Comparison of ENCODE assay signal across 24 mouse cellular contexts in genomic region chr15:70606896-70607295, GRCm38 (mm10).
DNase-seq lines count a peak whose midpoint lies in the region; ATAC-seq lines count a peak whose summit lies in the region.
"Had no signal": no experiment of that assay in that cellular context is flagged by ENCODE, and none has a peak within 500 bp of the region (broad histone marks: within the 10 kb centered on the region; RNA-seq: fewer than 3 reads in every experiment).

No protein-coding gene starts in this region.

- 0 out of 2 replicates have a peak, but pooled peaks cover 4% of the 10 kb centered on the region for H3K9me3 ChIP-seq in forebrain, embryonic 15.5 days
- no peaks in the 10 kb centered on the region for H3K9me3 ChIP-seq in forebrain, embryonic 10.5 days
- H3K9me3 ChIP-seq: embryonic facial prominence, embryonic 13.5 days; G1E; heart, embryonic 10.5 days; hindbrain, embryonic 12.5 days had no signal

- no peaks in the 10 kb centered on the region for H3K36me3 ChIP-seq in forebrain, embryonic 15.5 days
- H3K36me3 ChIP-seq in forebrain, embryonic 10.5 days (replicated peaks), result no peaks in the 10 kb centered on the region
- H3K36me3 ChIP-seq: embryonic facial prominence, embryonic 13.5 days; G1E; heart, embryonic 10.5 days; hindbrain, embryonic 12.5 days had no signal

- H3K9ac ChIP-seq in forebrain, embryonic 15.5 days (replicated peaks), result no peak overlapping the region
- H3K9ac ChIP-seq: embryonic facial prominence, embryonic 13.5 days; hindbrain, embryonic 12.5 days had no signal

- no peak for ATAC-seq in forebrain, embryonic 15.5 days (replicated peaks)
- ATAC-seq: CD4-positive, CD25-positive, alpha-beta regulatory T cell, adult 4 months; forebrain, embryonic 14.5 days; hindbrain, embryonic 16.5 days had no signal

- no peaks in the 10 kb centered on the region for H3K27me3 ChIP-seq in forebrain, embryonic 15.5 days
- H3K27me3 ChIP-seq in forebrain, embryonic 10.5 days (ENCODE audit: poor library complexity, severe bottlenecking), result no peaks in the 10 kb centered on the region
- H3K27me3 ChIP-seq: embryonic facial prominence, embryonic 13.5 days; hindbrain, embryonic 12.5 days had no signal

- peak overlapping the region; percentile 28; the same call in 1 of the 2 replicates for H3K27ac ChIP-seq in forebrain, embryonic 15.5 days (replicated peaks)
- no peak overlapping the region for H3K27ac ChIP-seq in forebrain, embryonic 10.5 days
- H3K27ac ChIP-seq: embryonic facial prominence, embryonic 13.5 days; heart, embryonic 10.5 days; hindbrain, embryonic 12.5 days had no signal

- no peak overlapping the region for H3K4me2 ChIP-seq in forebrain, embryonic 15.5 days (replicated peaks)
- H3K4me2 ChIP-seq: embryonic facial prominence, embryonic 13.5 days; hindbrain, embryonic 12.5 days had no signal

- intact Hi-C loops in left cerebral cortex, postnatal 4 days (cut with DNase I), result no loop called here
- intact Hi-C loops in left cerebral cortex, postnatal 25 days (cut with DNase I), result no loop called here

- 72% methylated on average over 1 of the region's 1 CpGs for WGBS in forebrain, embryonic 15.5 days
- 84% methylated on average over 1 of the region's 1 CpGs for WGBS in forebrain, embryonic 10.5 days

- no peaks in the 10 kb centered on the region for H3K4me1 ChIP-seq in forebrain, embryonic 15.5 days
- H3K4me1 ChIP-seq in forebrain, embryonic 10.5 days, result no peaks in the 10 kb centered on the region
- H3K4me1 ChIP-seq: embryonic facial prominence, embryonic 13.5 days; heart, embryonic 10.5 days; hindbrain, embryonic 12.5 days had no signal

- H3K4me3 ChIP-seq in forebrain, embryonic 15.5 days, result no peak overlapping the region
- no peak overlapping the region for H3K4me3 ChIP-seq in forebrain, embryonic 10.5 days
- H3K4me3 ChIP-seq: embryonic facial prominence, embryonic 13.5 days; heart, embryonic 10.5 days; hindbrain, embryonic 12.5 days had no signal

- no peak for DNase-seq in forebrain, embryonic 10.5 days (ENCODE audit: extremely low spot score, low spot score)
- DNase-seq in layer of hippocampus, adult 11-12 months (ENCODE audit: low spot score), result peak; percentile 2
- no peak for DNase-seq in layer of hippocampus, adult 8-10 months (ENCODE audit: low spot score in 2 of 2)
- peak; percentile 4 to 25 for DNase-seq in left cerebral cortex, adult 9 months (ENCODE audit: low spot score in 2 of 2)
- DNase-seq in left cerebral cortex, postnatal 4 days, result no peak
- peak; percentile 2 to 68 for DNase-seq in left cerebral cortex, postnatal 25 days (ENCODE audit: low spot score in 2 of 2)
- DNase-seq in neural tube, embryonic 10.5 days (ENCODE audit: extremely low spot score, low spot score), result no peak
- DNase-seq: adrenal gland, adult 8-10 months; B cell, adult 2 months; cerebellum, adult 18-20 months; cerebellum, adult 9-11 months; cerebellum, postnatal 36 days; gastrocnemius, postnatal 10 days; heart, adult 18-20 months; heart, postnatal 10 days; heart, postnatal 4 days had no signal

Comparison
In these comparisons a context has a peak if more than half of its experiments do, and no peak if none do; other contexts are left out.
1. DNase-seq: peak in layer of hippocampus, adult 11-12 months (single experiment), left cerebral cortex, adult 9 months (2 of 2) and left cerebral cortex, postnatal 25 days (2 of 2); none in forebrain, embryonic 10.5 days (single experiment), layer of hippocampus, adult 8-10 months (0 of 2), left cerebral cortex, postnatal 4 days (single experiment) and neural tube, embryonic 10.5 days (single experiment).